Mouse (Mus musculus): ENCODE data around the gene Ankrd42.

Gene Ankrd42

GRCm38 (mm10) chr7:92580491-92581207 is 56.3 kb downstream of the Ankrd42 start:
- DNase-seq (ENCODE audit: low read depth, low spot score), result peak; percentile 35

DNA sequence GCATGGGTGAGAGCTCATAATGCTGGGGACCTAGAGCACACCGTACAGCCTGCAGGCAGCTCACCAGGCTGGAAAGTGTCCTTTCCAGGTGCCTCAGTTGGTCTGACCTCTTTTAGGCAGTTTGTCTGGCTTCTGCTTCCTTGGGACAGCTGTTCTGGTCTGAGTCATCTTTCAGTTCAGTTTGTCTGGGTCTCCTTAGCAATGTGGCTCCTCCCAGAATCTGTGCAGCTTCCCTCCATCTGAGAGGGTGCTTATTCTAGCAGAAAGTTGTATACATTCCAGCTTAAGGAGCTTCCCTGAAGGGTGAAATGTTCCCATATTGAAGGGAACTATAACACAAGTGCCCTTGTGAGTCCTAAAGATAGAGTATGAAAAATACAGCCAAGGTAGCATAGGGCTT is 70.2 kb downstream of the Ankrd42 start:
- DNase-seq (ENCODE audit: low read depth, low spot score), result no peak

- DNase-seq (ENCODE audit: low read depth, low spot score), result peak; percentile 95
Measured at GRCm38 (mm10) chr7:92560986-92561876, 75.7 kb downstream of the Ankrd42 start, which contains the start of gene Ccdc90b. TSS of gene Ccdc90b (plus strand) at chr7:92561149.

- no peak for DNase-seq (ENCODE audit: low read depth, low spot score)
Measured at GRCm38 (mm10) chr7:92558744-92559143, 78.2 kb downstream of the Ankrd42 start.

DNA sequence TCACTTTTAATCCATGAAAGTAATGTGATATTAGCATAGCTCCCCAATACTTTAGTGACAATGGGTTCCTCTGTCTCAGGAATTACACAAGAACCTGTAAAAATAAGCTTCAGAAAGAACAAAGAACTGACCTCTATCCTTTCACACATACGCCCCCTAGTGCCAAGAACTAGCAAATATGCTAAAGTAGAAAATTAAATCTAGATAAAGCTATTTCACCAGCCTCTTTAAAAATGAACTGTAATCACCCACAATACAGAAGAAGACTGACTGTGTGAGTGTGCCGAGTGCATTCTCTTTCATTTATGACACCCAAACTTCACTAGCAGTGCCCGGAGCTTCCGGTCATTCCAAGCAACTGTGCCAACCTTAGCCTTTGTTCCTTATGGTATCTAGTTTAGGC is 86.0 kb downstream of the Ankrd42 start:
- DNase-seq (ENCODE audit: low read depth, low spot score), result peak; percentile 41

DNA sequence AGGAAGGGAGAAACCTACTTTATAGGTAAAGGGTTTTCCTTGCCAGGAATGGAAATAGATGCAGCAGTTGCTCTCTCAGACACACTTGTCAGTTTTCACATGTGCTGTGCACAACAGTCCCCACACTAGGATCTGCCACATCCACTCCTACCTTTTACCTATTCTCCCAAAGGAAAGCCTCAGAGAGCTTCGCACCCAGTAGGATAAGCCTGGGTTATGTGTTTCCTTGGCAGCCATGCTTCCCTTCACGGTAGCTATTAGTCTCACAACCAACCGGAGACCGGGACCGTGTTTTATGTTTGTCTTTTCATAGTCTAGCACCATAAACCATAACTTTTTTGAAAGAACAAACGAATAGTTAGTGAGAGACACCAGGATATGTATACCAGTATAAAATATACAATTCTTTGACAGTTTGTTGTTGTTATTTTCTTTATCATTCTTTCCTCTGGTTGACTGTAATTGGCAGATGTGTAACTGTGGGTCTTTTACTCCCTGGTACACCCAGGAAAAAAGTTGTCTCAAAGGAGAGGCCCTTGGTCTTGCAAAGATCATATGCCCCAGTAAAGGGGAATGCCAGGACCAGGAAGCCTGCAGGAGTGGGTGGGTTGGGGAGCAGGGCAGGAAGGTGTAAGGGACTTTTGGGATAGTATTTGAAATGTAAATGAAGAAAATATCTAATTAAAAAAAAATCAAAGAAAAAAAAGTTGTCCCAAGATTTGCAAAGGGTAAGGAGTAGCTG is 86.5 kb downstream of the Ankrd42 start:
- DNase-seq (ENCODE audit: low read depth, low spot score), result no peak

GRCm38 (mm10) chr7:92546763-92547162 is 90.2 kb downstream of the Ankrd42 start:
- no peak for DNase-seq (ENCODE audit: low read depth, low spot score)

GRCm38 (mm10) chr7:92532351-92533036 is 104.4 kb downstream of the Ankrd42 start:
- DNase-seq (ENCODE audit: low read depth, low spot score), result no peak
